Mouse (Mus musculus) lung, postnatal 14 days (tissue): ENCODE data around the gene Necap2.

Experiments used
- DNase-seq: peaks from one replicate; pipeline ENCODE4 v3.0.0; 2021

Gene Necap2

GRCm38 (mm10) chr4:141077681-141078509 is at the start of gene Necap2:
Necap2 (minus strand) TSS chr4:141078357.
- DNase-seq = peak; percentile 97

- no peak for DNase-seq
Observed at GRCm38 (mm10) chr4:141123065-141123464, 44.9 kb upstream of the Necap2 start.

GRCm38 (mm10) chr4:141122663-141123062 is 44.5 kb upstream of the Necap2 start:
- DNase-seq = no peak

GRCm38 (mm10) chr4:141120700-141121099 is 42.5 kb upstream of the Necap2 start:
- peak; percentile 72 for DNase-seq

GRCm38 (mm10) chr4:141118691-141119090 is 40.5 kb upstream of the Necap2 start:
- DNase-seq = no peak

GRCm38 (mm10) chr4:141115398-141115797 is 37.2 kb upstream of the Necap2 start:
- no peak for DNase-seq

- DNase-seq = peak; percentile 62
Observed at GRCm38 (mm10) chr4:141114521-141114981, 36.4 kb upstream of the Necap2 start.

GRCm38 (mm10) chr4:141113831-141114230 is 35.7 kb upstream of the Necap2 start:
- DNase-seq = peak; percentile 43

- DNase-seq = no peak
Observed at GRCm38 (mm10) chr4:141108196-141108732, 30.1 kb upstream of the Necap2 start.

- DNase-seq = no peak
Observed at GRCm38 (mm10) chr4:141106526-141107183, 28.5 kb upstream of the Necap2 start.

GRCm38 (mm10) chr4:141101855-141102254 is 23.7 kb upstream of the Necap2 start:
- peak; percentile 58 for DNase-seq

GRCm38 (mm10) chr4:141101291-141101690 is 23.1 kb upstream of the Necap2 start:
- no peak for DNase-seq

- DNase-seq = no peak
Observed at GRCm38 (mm10) chr4:141099956-141100355, 21.8 kb upstream of the Necap2 start.

- no peak for DNase-seq
Observed at GRCm38 (mm10) chr4:141098935-141099334, 20.8 kb upstream of the Necap2 start.

- DNase-seq = no peak
Observed at GRCm38 (mm10) chr4:141096710-141097109, 18.6 kb upstream of the Necap2 start.

GRCm38 (mm10) chr4:141095016-141095415 is 16.9 kb upstream of the Necap2 start:
- no peak for DNase-seq

- DNase-seq = no peak
Observed at GRCm38 (mm10) chr4:141088714-141089113, 10.6 kb upstream of the Necap2 start.

GRCm38 (mm10) chr4:141088033-141088432 is 9.9 kb upstream of the Necap2 start, which contains the start of gene Spata21:
Spata21 (plus strand) TSS chr4:141088333.
- no peak for DNase-seq

- no peak for DNase-seq
Observed at GRCm38 (mm10) chr4:141086862-141087261, 8.7 kb upstream of the Necap2 start.

- no peak for DNase-seq
Observed at GRCm38 (mm10) chr4:141078510-141079137, 467 bp upstream of the Necap2 start.

- peak; percentile 34 for DNase-seq
Observed at GRCm38 (mm10) chr4:141076761-141077506, 1.2 kb downstream of the Necap2 start.

GRCm38 (mm10) chr4:141074109-141074508 is 4.0 kb downstream of the Necap2 start:
- DNase-seq = no peak
